Mouse (Mus musculus) urinary bladder, adult 18-20 months (tissue): Measurements from ENCODE around the gene Grm3.

Source experiments
- DNase-seq, 2 experiments: peaks; one replicate each; pipeline ENCODE4 v3.0.0; 2022; ENCODE audit warnings: low spot score in 2 of 2, mixed read lengths in 2 of 2

Grm3 gene

DNA sequence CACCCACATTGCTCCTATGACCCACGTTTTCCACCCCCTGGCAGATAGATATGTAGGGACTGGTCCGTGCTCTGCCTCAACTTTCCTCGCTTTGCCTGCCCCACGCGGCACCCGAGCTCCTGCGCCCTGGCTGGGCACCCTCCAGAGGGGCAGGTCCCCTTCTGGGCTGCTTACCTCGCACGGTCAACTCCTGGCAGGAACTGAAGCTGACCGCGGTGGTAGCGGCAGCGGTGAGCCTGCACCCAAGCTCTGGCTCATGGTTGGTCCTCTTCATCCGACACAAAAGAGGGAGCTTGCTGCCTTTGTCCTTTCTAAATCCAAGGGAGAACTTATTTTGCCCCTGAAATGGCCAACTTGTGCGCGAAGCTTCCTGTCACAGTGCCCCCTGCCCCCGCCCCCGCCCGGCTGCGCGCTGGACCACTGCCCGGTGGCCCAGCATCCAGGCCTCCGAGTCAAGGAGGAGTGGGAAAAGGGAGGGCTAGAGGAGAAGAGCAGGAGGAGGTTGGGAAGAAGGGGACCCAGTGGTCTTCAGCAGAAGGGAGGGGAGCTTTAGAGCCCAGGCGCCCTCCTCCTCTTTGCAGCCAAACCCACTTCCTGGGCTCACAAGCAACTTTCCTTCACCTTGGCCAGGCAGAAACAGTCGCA is at the start of gene Grm3:
Gene Grm3, minus strand, starts transcription at position 215 of the 645 bp plus-strand sequence.
- no peak for DNase-seq

DNA sequence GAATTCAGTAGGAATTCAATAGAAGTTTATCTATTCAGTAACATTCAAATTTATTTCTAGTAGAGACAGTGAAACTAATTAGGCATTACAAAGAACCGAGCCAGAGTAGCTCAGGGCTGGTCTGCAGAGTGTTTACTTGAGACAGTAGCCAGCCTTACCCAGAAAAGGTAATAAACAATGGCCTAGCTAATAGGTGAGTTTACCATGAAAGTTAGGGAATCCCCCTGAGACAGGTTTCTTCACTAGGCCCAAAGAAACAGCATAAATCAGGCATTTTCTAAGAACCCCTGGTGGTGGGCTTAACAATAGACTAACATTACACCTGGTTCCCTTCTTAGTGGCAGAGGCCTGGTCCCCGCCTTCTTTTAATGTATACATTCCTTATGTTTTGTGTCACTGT is 30.8 kb upstream of the Grm3 start:
- DNase-seq = no peak

DNA sequence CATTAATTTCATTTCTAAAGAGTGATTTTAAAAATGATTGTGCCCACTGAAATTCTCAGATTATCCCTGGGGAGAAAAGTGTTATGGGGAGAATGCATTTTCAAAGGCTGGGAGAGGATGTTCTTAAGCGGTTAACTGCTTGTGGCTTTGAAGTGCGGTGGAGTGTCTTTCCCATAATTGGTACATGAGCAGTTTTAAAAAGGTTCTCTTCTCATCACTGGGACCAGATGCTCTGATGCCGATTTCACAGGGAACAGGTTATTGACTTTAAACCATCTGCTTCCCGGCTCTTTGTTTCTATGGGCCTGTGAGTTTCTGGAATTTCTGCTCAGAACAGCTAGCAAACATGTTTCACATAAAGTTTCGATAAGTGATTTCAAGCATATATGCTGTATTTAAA is 23.2 kb upstream of the Grm3 start:
- DNase-seq = no peak

DNA sequence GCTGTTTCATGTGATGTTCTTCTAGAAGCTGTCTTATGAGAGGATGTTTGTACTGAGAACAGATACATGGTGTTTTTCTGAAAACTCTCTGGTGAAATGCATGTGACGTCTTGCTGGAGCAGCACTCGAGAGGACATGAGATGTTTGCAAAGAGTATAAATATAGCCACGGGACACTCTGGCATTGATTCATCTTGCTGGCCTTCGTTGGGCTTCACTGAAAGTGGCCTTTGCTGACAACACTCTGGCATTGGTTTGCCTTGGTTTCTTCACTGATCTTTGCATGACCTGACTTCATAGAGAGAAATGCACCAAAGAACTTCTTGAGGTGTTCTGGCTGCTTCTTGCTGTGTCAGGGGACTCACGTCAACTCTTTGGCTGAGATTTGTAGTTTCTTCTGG is 19.1 kb upstream of the Grm3 start:
- DNase-seq = no peak

DNA sequence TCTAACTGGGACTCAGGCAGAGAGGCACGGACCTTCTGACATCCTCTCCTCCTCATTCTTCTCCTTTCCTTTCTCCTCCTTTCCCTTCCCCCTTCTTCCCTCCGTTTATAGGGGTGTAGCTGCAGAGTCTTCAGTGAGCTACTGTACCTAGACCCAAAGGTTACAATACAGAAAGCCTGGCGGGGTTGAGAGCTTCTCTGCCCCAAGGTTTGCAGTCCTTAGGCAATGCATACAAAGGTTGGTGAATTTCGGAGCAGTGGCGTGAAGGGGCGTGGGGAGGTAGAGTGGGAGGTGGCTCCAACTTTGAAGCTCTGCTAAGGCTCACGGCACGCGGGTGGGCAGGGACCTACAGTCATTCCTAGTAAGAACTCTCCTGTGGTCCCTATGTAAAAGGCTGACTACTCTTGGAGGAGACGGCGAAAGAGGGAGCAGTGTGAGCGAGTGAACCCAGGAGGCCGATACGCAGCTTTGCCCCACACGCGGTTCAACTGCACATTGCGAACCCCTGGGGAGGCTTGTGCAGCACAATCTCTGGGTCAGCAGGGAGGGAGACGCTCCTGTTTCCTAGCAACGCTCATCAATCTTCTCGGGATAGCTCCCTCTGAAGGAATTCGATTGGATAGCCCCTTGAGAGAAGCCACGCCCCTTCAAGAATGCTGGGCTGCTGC is 765 bp upstream of the Grm3 start:
- DNase-seq = no peak

DNA sequence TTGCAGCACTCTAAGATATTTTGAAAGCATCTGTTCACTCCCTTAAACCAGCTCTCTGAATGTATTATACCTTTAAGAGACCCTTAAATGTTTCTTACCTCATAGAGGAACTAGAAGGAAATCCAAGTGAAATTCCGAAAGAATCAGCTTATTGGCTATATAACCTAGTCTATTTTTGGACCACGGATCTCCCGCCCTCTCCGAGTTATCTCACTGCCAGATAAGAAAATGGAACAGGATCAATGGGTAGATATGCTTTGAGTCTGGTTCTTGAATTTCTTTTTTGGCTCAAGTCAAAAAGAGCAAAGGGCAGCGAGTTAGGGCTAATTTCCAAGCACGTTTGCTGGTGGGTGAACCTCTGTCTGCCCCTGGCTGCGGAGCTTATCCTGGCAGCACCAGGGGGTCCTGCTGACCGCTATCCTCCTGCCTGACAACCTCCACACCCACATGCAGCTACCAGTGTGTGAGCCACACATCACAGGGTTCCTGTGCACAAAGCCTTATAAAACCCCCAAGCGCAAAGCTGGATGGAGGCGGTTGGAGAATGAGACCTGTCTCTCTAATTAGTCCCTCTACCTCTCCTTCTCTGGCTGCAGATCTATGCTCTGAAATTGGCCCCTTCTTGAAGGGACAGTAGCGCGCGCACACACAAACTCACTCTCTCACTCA is 549 bp downstream of the Grm3 start:
- DNase-seq = no peak

DNA sequence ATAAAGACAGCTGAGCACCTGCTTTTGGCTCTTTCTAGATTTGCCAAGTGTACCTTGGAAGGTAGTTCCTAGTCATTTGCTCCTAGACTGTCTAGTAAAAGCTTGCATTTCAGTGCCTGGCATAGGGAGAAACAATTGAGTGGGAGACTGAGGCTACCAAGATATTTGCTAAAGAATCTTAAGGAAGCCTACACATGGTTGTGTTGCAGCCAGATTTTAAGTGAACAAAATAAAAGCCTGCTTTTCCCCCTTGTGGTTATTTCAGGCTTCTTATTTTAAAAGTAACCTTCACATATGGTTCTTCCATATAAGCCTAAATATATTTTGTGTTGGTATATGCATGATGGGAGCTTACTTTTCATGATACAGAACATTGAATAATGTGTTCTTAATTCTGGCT is 3.8 kb downstream of the Grm3 start:
- no peak for DNase-seq

DNA sequence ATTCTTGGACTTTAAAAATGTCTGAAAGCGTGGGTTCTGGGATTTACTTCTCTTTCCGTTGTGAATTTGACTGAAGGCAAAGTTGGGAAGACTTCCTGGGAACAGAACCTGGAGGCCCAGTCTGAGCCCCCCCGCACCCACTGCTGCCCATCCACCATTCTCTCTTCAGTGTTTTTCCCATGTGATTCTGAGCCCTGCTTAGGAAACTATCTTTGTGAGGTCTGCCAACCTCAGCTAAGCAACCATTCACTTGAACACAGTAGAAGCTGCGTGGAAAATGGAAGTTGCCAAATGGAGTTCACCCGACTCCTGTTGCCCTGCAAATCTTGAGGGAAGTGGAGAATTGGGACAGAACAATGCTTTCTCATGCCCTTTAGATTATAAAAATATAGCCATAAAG is 8.7 kb downstream of the Grm3 start:
- DNase-seq = no peak

DNA sequence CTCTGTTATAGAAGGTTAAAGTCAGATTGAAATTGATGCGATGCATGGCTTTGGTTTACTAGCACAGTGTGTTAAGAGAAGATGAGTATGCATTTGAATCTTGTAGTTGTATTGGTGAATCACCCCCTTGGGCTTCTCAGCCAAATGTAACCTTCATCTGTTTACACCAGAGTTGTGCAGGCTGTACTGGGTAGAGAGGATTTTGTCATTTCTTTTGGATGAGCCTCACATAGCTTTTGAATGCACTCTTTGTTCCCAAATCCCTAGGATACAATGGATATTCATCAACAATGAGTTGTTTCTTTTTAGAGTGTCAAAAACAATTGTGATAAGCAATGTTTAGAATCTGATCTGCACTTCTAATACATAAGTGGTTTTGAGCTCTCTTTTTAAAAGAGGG is 17.9 kb downstream of the Grm3 start:
- DNase-seq = no peak

DNA sequence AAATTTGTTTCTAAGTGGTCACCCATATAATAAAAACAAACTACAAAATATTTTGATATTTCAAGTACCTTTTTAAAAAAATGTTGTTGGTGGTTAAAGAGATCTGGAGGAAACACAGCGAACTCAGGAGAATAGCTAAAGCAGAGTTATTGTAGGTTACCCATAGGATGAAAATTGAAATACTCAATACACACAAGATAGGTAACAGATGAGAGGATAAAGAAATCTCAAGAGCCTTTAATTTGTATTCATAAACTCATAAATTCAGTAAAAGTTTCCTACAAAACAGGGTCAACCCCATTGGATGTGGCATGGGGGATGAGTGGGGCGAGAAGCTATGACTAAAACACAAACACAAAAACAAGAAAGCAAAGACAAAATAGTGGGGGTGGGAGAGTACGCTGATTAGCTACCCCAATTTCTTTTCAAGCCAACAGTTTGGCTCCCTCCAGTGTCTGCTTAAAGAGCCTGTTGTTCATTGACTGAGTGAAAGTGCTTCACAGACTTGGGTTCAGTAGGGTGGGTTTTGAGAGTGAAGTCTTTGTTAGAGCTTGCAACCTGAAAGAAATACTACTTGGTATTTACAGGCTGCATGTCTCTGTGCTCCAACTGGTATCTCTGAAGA is 21.5 kb downstream of the Grm3 start:
- no peak for DNase-seq

DNA sequence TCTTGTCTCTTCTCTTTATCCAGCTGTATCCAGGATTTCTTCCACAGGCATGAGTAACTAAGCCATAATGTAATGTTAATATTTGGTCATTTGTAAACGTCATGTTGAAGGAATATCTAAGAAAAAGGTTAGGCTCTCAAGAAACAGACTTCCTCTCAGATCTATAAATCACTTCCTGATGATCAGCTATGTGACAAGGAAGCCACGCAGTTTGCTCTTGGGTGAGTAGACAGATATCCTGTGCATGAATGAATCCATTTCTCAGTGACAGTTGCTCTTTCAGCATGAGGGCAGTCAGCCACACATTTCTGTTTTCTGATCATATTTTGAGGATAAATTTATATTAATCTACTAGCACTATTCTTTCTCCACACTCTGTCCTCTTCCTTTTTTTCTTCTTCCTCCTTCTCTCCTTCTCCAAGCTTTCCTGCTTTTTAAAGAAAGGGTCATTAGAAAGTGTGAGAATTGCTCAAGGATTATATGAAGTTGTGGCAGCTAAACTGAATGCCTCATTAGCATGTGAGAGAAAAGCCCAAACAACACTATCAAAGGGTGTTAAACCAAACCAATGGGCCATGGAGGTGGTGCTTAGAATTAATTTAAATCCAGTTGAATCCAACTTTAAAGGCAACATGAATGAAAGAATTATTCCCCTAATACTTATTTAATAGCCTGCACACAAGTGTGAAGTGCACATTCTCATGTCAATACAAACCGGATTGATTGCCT is 22.1 kb downstream of the Grm3 start:
- no peak for DNase-seq

DNA sequence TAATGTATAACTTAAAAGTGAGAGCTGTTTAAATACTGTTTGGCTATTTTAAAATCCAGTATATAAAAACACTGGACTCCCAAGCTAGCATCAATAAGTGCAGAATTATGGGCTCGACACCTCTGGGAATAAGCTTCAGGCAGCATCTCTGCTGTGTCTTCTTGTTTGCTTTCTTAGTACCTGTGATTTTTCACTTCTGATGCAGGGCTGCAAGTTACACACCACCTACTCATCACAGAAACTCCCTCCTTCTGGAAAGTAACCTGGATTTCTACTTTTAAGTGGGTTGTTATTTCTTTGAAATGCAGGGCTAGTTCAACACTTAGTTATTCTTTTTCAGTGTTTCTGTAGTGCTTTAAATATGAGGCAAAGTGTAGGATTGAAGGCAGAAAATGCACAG is 32.6 kb downstream of the Grm3 start:
- DNase-seq = no peak

DNA sequence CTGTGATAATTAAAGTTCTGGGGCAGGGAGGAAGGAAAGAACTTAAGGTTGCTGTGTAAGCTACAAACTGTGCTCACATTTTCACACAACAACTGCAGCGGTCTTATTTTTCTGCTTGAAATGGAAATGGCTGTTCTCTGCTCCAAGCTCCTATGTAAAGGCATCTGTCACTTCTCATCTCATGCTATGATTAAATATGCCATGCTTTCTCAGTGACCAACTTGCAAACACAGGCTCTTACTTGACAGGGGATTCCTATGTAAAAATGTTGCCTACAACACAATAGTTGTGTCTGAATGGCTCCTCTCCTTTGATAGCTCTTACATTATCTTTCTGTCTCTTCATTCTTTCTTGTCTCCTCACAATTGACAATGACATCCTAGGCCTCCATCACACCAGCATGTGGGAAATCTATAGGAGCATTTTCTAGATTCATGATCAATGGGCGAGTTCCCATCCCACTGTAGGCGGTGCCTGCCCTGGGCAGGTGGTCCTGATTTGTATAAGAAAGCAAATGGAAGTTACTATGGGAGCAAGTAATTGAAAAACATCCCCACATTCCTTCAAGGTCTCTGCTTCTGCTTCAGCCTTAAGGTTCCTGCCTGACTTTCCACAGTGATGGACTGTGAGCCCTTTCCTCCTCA is 34.2 kb downstream of the Grm3 start:
- no peak for DNase-seq

DNA sequence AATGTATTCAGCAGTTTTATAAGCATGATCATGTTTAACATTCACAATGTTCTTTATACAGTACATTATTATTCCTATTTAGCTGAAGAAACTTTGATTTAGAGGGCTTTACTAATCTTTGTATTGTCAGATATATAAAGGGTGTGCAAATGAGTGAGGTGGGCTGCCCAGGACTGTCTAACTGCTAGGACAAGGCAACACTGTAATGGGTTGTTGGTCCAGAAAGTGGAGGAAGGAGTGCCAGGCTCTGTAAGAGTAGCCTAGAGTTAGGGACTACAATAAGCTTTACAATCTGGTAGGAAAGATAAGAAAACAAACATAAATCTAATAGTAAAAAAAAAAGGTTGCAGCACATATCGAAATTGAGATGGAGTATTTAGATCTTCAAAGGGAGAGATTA is 34.8 kb downstream of the Grm3 start:
- DNase-seq = no peak

DNA sequence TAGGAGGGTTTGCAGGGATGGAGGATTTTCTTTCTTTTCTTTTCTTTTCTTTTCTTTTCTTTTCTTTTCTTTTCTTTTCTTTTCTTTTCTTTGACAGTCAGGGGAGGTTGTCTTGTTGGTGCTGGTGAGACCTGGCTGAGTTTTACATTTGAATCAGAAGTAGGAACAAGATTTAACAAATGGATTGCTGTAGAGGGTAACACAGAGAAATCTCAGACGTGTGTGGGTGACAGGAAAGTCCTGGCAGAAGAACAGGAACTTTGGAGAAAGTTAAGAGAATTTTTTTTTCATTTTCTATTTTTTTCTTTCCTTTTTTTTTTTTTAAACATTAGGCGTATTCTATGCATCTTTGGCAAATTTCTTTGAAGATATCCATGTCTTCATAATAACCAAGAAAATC is 41.8 kb downstream of the Grm3 start:
- no peak for DNase-seq

DNA sequence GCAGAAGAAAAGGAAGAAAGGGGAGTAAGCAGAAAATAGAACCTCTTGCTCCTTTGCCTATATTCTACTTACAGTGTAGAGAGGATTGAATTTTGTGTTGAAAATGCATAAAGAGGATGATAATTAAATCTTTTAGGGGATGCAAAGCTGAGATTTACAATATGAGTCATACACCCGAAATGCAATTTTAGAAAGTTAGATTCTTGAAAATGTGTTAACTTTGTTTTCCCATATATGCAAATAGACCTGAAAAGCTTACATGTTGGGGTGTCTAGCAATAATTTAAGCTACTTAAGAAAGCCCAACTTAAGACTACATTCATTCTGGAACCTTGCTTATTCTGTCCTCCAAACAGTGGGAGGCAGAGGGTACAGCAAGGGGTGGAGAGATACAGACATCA is 56.0 kb downstream of the Grm3 start:
- DNase-seq = no peak

DNA sequence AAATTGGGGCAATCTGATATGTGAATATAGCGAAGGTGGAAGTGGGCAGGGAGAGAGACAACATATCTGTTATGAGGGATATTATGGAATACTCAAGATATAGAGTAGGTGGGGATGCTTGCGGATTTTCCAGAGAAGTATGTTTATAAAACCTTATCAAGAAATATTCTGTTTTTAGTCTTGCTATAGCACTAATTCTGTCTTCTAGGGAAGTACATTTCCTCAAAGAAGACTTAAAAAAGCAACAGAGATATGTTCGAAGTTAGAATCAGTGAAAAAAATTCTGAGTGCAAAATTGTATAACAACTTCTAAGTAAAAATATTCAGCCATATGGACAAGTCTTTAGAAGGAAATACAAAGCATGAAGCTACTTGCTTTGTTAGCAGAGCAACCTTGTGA is 61.6 kb downstream of the Grm3 start:
- DNase-seq = no peak

DNA sequence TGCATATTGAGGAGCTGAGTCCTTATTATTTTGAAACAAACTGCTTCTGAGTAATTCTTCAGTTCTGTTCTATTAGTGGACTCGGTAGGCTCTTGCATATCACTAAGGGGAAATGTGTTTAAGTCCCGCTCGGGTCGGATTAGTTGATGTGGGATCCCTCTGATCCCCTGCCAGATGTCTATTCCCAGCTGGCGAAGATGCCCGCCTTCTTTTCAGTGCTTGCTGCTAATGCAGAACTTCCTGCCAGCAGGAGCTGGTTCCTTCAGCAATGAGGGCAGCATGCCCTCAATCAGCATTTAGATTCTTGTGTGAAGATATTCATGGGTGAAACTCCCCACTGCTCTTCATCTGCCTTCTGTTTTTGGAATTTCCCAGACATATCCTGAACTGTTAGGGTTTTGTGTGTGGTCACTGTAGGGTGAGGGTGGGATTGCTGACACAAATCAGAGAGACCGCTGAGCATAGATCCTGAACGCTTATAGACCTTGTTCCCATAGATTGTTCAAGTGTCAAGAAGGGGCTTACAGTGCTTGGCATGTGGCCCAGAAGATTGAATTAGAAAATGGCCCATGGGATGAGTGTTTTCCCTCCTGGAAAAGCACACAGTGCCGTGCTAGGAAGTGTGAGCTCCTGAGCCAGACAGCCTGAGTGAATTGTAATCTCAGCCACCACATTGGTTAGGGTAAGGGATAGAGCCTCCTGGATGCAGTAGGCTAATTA is 62.9 kb downstream of the Grm3 start:
- DNase-seq = no peak

DNA sequence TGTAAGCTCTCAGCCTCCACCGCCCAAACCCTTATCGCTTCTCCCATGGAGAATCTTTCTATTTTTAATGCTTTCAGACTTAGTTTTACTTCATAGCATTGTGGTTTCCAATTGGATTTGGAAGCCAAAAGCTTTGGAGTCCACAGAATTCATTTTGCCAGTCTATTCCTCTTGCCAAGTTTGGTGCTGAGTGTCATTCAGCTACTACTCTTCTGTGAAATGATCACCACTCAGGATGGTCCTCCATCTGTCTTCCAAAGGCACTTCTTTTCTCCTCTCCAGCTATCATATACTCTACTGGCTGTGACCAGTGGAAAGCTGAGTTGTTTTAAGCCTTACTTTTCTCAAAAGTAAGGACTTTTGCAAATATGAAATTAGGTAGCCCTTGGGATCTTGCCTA is 86.4 kb downstream of the Grm3 start:
- no peak for DNase-seq

DNA sequence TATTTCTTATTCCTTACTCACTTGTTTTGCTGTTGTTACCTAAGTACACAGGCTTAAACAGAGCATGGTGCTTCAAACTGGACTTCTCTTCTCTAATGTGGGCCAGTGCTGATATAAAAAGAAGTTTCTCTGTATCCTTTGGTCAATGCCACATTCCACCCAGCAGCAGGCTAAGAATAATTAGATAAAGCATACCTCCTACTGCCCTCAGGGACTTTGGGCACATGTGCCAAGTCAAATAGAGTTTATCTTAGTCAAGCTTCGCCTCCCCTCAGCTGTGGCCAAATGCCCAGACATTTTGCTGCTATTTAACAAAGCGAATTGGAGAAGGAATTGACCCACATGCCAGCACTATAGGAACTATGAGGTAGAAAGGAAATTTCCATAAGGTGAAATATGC is 97.8 kb downstream of the Grm3 start:
- no peak for DNase-seq

DNA sequence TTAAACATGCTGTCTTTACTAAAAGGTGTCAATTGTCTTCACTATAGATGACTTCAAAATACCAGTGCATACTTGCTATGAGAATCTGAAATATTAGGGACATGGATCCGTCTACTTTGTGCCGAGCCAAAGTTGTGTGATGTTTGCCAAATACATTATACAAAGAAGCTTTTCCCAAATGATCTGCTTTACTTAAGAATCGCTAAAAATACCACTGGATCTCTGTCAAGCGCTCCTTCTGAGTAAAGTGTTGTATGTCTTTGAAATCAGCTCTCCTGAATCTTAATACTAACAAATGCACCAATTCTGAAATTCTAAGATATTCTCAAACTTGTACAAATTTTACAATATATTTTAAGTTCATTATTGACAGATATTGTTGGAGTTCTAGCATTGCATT is 100.6 kb downstream of the Grm3 start:
- no peak for DNase-seq
